In the genomic region with DNA sequence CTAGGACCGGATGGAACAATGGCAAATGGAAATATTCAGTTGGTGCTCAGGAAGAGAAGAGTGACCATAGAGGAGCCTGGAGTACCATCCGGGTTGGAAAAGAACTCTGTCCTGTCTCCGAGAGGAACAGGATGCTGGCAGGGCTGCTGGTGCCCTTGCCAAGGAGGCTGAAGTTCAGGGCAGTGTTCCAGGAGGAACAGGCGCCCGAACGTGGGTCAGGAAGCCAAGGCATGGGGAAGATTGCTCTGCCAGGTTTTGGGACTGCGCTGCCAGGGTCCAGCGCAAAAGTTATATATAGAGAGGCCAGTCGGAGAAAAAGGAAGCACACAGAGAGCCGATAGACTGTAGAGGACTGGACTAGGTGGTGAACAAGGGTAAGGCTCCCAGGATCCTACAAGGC, we compare ENCODE assay signal across 9 mouse cellular contexts.
DNase-seq lines count a peak whose midpoint lies in the region; ATAC-seq lines count a peak whose summit lies in the region.
"Had no signal": no experiment of that assay in that cellular context is flagged by ENCODE, and none has a peak within 500 bp of the region (broad histone marks: within the 10 kb centered on the region; RNA-seq: fewer than 3 reads in every experiment).

No protein-coding gene starts in this region.

- no peaks in the 10 kb centered on the region for H3K27me3 ChIP-seq in liver, embryonic 16.5 days (ENCODE audit: control insufficient read depth, insufficient read depth, low read depth, low read length)
- H3K27me3 ChIP-seq in liver, embryonic 11.5 days (replicated peaks; ENCODE audit: control insufficient read depth, insufficient read depth, low read length): no peaks in the 10 kb centered on the region
- no peaks in the 10 kb centered on the region for H3K27me3 ChIP-seq in midbrain, embryonic 13.5 days
- H3K27me3 ChIP-seq: neural tube, embryonic 12.5 days had no signal

- no peak overlapping the region for H3K4me3 ChIP-seq in liver, embryonic 16.5 days (ENCODE audit: low read depth, low read length)
- H3K4me3 ChIP-seq in liver, embryonic 11.5 days (ENCODE audit: low read depth, low read length): no peak overlapping the region
- H3K4me3 ChIP-seq in midbrain, embryonic 13.5 days (replicated peaks): no peak overlapping the region
- H3K4me3 ChIP-seq: neural tube, embryonic 12.5 days had no signal

- no peaks in the 10 kb centered on the region for H3K36me3 ChIP-seq in liver, embryonic 16.5 days (ENCODE audit: control insufficient read depth, insufficient read depth)
- H3K36me3 ChIP-seq in liver, embryonic 11.5 days (ENCODE audit: control insufficient read depth, insufficient read depth, low read length): no peaks in the 10 kb centered on the region
- no peaks in the 10 kb centered on the region for H3K36me3 ChIP-seq in midbrain, embryonic 13.5 days
- H3K36me3 ChIP-seq: neural tube, embryonic 12.5 days had no signal

- H3K9ac ChIP-seq in liver, embryonic 16.5 days (ENCODE audit: low read depth, low read length): no peak overlapping the region
- H3K9ac ChIP-seq in liver, embryonic 11.5 days (ENCODE audit: low read depth, low read length): no peak overlapping the region
- H3K9ac ChIP-seq in midbrain, embryonic 13.5 days (replicated peaks): no peak overlapping the region
- H3K9ac ChIP-seq: neural tube, embryonic 12.5 days had no signal

- no peaks in the 10 kb centered on the region for H3K4me1 ChIP-seq in liver, embryonic 16.5 days (ENCODE audit: control insufficient read depth, low read depth, low read length)
- peaks cover 5% of the 10 kb centered on the region for H3K4me1 ChIP-seq in liver, embryonic 11.5 days (replicated peaks; ENCODE audit: control insufficient read depth, insufficient read depth, low read length)
- H3K4me1 ChIP-seq in midbrain, embryonic 13.5 days (replicated peaks): peaks cover 3% of the 10 kb centered on the region; the same call in 1 of the 2 replicates
- H3K4me1 ChIP-seq: neural tube, embryonic 12.5 days had no signal

- no peaks in the 10 kb centered on the region for H3K9me3 ChIP-seq in liver, embryonic 16.5 days (replicated peaks; ENCODE audit: control insufficient read depth, low read length)
- H3K9me3 ChIP-seq in liver, embryonic 11.5 days (ENCODE audit: control insufficient read depth, low read length): no peaks in the 10 kb centered on the region
- no peaks in the 10 kb centered on the region for H3K9me3 ChIP-seq in midbrain, embryonic 13.5 days
- H3K9me3 ChIP-seq: neural tube, embryonic 12.5 days had no signal

- 66% methylated on average over 10 of the region's 10 CpGs for WGBS in liver, embryonic 16.5 days (ENCODE audit: insufficient replicate concordance)
- WGBS in liver, embryonic 11.5 days: 84% methylated on average over 10 of the region's 10 CpGs
- 90% methylated on average over 10 of the region's 10 CpGs for WGBS in midbrain, embryonic 13.5 days

- no peak overlapping the region for H3K27ac ChIP-seq in liver, embryonic 16.5 days (ENCODE audit: low read length)
- H3K27ac ChIP-seq in liver, embryonic 11.5 days (ENCODE audit: low read depth, low read length): no peak overlapping the region
- H3K27ac ChIP-seq in midbrain, embryonic 13.5 days: no peak overlapping the region
- H3K27ac ChIP-seq: neural tube, embryonic 12.5 days had no signal

- 0 out of 2 replicates have a peak, but pooled peaks have one; percentile 11 for ATAC-seq in liver, embryonic 16.5 days (ENCODE audit: low read depth)
- ATAC-seq in liver, embryonic 11.5 days (replicated peaks; ENCODE audit: low FRiP score): no peak
- no peak for ATAC-seq in midbrain, embryonic 13.5 days
- ATAC-seq in monocyte, adult 5-6 weeks (replicated peaks; ENCODE audit: insufficient number of reproducible peaks, low FRiP score, low TSS enrichment, poor library complexity, severe bottlenecking): no peak

- H3K4me2 ChIP-seq in liver, embryonic 16.5 days (ENCODE audit: low read depth, low read length): no peak overlapping the region
- H3K4me2 ChIP-seq in liver, embryonic 11.5 days: no peak overlapping the region
- H3K4me2 ChIP-seq in midbrain, embryonic 13.5 days (replicated peaks): no peak overlapping the region
- H3K4me2 ChIP-seq: neural tube, embryonic 12.5 days had no signal

- DNase-seq in liver, embryonic 11.5 days (ENCODE audit: low spot score): no peak
- peak; percentile 74 for DNase-seq in adrenal gland, postnatal 25 days
- DNase-seq in cerebellum, postnatal 36 days: peak; percentile 78 to 79
- DNase-seq in heart, postnatal 4 days: peak; percentile 91
- peak; percentile 71 for DNase-seq in ovary, postnatal 36 days (ENCODE audit: low spot score)
